Mouse (Mus musculus): Measurements from ENCODE around the gene Cst6.

Gene Cst6

DNA sequence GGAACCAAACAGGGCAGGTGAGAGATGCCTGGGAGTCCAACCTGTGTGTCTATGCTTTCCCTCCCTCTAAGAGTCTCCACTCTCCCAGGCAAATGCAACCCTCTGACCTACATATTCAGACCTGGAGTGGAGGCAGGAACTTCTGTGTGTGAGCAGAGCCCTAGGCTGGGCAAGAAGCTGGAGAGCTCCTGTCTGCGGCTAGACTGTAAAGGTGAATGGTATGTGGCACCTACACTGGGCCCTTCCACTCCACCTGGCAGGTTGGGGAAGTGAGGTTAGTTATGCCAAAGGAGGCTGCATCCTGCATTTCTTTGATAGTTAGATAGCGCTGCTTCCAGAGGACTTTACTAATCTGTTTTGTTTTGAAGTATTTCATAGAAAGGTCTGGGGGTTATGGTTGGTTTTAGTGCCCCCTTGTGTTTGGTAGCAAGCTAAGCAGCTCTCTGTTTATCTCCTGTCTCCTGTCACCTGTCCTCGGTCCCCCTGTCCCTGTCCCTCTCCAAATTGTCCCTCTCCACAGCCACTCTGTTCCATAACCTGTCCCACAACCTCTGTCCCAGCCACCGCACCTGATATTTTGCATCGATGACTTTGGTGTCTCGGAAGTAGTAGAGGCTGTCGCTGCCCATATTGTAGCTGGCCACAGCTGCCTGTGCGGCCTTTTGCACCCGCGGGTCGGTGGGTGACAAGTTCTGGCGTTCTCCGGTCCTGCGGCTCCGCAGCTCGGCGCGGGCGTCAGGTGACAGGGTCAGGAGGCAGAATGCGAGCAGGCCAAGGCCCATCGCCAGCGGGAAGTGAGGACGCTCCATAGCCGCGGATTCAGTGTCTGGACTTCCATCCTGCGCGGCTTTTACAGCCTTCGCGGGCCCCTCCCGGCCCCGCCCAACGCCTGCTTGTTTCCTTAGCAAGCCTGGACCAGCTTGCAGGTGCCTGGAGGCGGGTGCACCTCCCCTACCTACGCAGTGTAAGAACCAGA is 560 bp downstream of the Cst6 start:
- peak; percentile 45 for DNase-seq (ENCODE audit: extremely low spot score, low spot score)

DNA sequence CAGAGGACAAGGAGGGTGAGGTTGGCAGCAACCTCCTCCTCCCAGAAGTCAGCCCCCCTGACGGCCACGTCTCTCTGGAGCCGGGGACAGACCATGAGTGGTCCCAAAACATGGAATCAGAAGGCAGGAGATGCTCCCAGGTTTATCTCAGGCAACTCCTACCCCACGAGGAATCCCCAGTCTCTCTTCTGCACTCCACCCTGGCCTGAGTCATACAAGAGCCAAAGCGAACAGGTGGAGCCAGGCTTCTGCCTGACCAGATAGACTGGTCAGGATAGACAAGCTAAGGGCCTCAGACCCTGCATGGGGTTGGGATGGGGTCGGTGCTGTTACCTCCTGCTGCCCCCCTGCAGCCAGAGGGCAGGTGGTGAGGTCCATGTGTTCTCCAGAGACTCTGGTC is 1.3 kb downstream of the Cst6 start:
- DNase-seq (ENCODE audit: extremely low spot score, low spot score): no peak

DNA sequence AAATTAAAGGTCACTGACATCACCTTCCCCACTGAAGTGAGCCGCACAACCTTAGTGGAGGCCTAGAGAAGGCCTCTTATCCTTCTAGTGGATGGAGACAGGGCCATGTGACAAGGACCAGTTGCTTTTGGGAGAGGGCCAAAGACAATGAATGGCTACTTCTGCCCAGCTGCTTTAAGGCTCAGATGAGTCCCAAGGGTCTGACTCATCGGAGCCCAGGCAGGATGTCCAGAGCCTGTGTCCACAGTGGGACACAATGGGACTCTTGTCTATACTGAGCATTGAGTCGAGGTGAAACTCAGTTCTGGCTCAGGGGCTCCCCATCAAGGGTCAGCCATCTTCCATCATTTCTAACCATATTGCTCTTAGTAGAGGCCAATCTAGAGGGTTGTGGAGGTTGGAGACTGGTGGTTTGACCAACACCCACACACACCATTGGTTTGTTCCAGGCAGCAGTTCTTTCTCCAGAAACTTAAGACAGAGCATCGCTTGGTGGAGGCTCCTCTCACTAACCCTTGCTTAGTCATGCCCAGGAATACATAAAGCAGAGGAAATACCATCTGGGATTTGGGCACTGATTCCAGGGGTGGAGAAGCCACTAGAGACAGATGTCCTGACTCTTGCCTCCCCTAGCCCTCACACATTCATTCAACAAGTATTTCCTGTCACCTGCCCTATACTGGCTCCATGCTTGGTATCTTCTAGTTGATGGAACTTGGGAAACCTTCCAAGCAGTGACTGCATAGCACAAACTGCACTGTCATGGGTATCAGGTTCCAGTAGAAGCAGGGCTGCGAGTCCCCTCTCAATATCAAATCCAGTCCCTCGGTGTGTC is 3.9 kb downstream of the Cst6 start:
- no peak for DNase-seq (ENCODE audit: extremely low spot score, low spot score)

DNA sequence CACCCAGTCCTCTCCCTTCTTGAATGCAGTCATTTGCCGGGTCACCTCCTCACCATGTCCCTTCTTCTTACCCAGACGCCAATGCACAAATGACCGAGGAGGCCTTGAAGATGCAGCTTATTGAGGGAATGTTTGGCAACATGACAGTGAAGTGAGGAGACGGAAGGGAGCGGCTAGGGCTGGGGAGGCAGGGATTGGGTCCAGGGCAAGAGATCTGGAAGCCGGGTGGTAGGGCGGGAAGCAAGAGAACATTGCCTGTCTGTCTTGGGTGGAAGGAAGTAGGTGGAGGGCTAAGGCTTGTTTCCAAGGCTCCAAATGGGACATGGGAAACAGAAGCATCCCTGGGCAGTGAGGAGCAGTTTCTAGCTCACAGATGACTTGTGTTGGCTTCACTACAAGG is 8.0 kb downstream of the Cst6 start:
- DNase-seq (ENCODE audit: extremely low spot score, low spot score): no peak

DNA sequence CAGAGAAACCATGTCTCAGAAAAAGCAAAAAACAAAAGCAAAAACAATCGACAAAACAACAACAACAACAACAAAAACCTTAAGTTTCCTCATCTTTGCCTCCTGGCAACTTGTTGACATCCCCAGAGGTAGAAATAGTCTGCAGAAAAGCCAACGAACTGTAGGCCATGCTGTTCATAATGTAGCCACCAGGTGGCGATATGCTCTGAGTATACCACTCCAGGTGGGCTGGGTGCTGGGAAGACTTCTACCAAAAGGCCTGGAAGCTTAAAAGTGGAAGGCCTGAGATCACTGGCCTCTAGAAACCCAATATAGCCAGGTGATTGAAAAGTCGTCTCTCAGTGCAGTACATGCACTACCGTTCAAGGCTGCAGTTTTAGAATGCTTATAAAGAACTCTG is 11.4 kb downstream of the Cst6 start:
- peak; percentile 72 for DNase-seq (ENCODE audit: extremely low spot score, low spot score)

DNA sequence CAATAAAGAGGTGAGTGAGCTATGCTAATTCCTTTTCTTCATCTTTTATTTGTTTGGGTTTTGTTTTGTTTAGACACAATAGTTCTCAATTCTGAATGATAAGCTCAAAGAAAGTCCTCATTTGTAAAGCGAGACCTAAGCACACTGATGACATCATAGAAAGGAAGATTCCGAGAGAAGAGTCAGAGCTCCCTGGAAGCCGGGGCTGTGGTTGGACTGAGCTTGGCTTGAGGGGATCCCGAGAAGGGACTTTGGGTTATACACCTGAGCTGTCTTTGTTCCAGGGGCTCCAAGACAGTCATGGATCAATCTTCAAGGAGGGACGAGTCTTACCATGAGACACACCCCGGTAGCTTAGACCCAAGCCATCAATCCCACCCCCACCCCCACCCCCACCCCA is 13.9 kb downstream of the Cst6 start, which contains the start of gene Catsper1:
Gene Catsper1, plus strand, starts transcription at position 301 of the 400 bp plus-strand sequence.
- DNase-seq (ENCODE audit: extremely low spot score, low spot score): no peak

DNA sequence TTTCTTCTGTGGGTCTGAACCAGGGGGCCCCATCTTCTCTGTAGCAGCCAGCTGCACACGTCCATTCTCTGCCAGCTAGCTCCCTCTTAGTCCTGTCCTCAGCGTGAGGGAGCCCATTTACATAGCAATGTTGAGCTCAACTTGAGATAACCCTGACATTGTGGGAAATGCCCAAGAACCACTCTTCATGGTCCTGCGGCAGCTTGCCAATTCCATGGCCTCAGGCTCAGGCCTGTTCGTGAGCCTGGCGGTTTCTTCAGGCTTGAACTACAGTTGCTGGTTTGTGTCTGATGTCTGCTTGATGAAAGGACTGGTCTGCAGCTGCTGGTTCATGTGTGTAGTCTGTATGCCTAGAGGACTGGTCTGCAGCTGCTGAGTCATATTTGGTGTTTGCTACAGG is 14.6 kb downstream of the Cst6 start:
- DNase-seq (ENCODE audit: extremely low spot score, low spot score): no peak

DNA sequence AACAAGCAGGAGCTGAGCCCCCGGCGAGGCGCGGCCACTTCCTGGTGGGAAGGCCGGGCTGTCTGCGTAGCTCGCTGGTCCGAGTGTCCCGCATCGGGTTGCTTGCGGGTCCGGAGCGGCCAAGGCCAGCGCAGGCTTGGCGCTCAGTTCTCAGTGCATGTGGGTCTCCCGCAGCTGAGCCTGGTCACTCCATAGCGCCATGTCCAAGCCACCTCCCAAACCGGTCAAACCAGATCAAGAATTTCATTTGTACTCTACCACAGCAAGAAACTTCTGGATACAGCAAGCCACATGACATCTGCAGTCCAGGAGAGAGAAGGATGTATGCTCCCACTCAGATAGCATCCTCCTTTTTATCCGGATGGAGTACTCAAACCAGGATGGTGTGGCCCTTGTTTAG is 21.4 kb downstream of the Cst6 start:
- DNase-seq (ENCODE audit: extremely low spot score, low spot score): no peak

DNA sequence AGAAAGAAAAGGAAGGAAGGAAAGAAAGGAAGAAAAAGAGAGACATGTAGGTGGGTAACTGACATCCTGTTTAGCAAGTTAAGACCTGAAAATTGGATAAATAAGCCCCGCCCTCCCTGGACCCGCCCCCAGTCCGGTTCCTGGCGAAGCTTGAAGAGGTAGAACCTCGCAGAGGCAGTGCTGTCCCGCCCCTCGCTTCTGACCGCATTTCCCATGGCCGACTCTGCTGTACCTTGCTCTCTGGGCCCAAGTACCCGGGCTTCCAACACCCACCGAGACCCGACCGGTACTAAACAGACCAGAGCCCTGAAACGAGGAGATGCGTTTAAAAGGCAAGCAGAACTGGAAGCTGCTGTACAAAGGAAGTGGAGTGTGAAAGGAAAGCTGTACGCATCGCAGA is 25.6 kb downstream of the Cst6 start:
- DNase-seq (ENCODE audit: extremely low spot score, low spot score): no peak

DNA sequence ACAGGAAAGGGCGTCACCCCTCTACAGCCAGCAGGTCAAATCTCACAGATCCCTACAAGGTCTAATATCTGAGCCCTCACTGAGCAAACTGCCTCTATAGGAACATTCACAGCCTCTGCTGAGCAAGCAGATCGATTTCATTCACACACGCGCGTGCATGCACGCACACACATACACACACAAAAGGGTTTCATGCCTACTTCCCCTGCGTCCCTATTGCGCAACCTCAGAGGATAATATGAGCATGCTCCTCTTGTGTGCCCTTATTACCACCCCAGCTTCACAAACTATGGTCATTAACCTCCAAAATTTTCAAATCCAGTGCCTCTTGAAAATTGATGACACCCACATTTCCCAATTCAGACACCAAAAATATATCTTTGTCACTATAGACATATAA is 36.2 kb downstream of the Cst6 start:
- DNase-seq (ENCODE audit: extremely low spot score, low spot score): no peak

DNA sequence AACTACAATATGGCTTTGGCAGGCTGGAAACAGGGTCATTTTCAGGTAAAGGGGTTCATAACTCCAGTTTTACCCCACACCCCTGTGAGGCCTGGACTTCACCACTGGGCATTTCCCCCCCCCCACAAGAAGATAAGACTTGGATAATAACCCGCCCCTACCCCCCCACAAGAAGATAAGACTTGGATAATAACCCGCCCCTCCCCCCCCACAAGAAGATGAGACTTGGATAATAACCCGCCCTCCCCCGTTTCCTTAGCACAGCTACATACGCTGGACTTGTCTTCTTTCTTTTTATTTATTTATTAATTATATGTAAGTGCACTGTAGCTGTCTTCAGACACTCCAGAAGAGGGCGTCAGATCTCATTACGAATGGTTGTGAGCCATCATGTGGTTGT is 40.3 kb downstream of the Cst6 start:
- no peak for DNase-seq (ENCODE audit: extremely low spot score, low spot score)

DNA sequence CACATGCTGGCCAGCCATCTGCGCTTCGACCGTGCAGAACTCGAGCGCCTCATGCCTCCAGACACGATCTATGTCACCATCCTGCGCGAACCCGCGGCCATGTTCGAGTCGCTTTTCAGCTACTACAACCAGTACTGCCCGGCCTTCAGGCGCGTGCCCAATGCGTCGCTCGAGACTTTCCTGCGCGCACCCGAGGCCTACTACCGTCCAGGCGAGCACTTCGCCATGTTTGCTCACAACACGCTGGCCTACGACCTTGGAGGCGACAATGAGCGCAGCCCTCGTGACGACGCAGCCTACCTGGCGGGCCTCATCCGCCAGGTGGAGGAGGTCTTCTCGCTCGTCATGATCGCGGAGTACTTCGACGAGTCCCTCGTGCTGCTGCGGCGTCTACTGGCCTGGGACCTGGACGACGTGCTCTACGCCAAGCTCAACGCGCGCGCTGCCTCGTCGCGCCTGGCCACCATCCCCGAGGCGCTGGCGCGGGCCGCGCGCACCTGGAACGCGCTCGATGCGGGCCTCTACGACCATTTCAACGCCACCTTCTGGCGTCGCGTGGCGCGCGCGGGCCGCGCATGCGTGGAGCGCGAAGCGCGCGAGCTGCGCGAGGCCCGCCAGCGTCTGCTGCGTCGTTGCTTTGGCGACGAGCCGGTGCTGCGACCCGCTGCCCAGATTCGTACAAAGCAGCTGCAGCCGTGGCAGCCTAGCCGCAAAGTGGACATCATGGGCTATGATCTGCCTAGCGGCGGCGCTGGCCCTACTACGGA is 42.2 kb downstream of the Cst6 start:
- DNase-seq (ENCODE audit: extremely low spot score, low spot score): peak; percentile 29

DNA sequence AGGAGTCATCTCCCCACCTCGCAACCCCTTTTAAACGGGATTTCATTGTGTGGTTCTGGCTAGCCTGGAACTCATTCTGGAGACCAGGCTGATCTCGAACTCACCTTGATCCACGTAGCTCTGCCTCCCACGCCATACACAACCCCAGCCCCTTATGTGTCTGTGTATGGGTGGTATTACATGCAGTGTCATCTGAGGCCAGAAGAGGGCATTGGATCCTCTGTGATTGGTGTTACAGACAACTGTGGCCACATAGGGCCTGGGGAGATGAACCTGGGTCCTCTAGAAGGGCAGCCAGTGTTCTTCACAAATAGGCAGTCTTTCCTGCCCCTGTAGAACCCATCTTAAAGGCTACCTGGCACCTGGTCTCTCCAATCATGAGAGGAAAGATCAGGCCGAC is 43.1 kb downstream of the Cst6 start:
- DNase-seq (ENCODE audit: extremely low spot score, low spot score): no peak

DNA sequence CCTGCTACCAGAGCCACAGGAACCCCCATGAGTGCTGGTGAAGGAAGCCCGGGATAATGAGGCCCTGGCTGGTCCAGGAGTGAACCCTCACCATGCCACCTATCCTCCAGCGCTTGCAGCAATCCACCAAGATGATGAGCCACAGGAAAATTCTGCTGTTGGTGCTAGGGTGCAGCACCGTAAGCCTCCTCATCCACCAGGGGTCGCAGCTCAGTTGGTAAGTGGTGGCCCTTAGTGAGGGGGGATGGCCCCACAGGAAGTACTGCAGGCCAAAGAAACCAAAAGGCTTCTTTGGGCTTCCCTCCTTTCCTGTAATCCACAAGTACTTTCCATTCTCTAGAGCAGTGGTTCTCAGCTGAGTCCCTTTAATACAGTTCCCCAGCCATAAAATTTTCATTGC is 46.9 kb downstream of the Cst6 start:
- DNase-seq (ENCODE audit: extremely low spot score, low spot score): peak; percentile 39

DNA sequence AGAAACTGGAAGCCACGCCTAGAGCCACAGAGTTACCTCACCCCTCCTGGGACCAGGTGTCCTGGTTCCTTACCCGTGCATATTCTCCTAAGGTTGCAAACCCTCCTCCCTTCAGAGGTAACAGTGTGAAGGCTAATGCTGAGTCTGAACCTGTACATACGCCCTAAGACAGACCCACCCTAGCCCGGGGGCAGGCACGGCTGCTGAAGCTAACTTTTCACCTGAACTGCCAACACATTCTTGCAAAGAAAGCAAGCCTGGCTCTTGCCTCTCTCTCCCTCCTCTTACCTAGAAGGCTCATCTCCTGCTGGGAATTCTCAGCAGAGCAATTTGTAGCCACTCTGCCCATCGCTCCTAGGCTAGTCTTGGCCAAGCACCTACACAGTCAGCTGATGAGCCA is 48.8 kb downstream of the Cst6 start:
- no peak for DNase-seq (ENCODE audit: extremely low spot score, low spot score)

DNA sequence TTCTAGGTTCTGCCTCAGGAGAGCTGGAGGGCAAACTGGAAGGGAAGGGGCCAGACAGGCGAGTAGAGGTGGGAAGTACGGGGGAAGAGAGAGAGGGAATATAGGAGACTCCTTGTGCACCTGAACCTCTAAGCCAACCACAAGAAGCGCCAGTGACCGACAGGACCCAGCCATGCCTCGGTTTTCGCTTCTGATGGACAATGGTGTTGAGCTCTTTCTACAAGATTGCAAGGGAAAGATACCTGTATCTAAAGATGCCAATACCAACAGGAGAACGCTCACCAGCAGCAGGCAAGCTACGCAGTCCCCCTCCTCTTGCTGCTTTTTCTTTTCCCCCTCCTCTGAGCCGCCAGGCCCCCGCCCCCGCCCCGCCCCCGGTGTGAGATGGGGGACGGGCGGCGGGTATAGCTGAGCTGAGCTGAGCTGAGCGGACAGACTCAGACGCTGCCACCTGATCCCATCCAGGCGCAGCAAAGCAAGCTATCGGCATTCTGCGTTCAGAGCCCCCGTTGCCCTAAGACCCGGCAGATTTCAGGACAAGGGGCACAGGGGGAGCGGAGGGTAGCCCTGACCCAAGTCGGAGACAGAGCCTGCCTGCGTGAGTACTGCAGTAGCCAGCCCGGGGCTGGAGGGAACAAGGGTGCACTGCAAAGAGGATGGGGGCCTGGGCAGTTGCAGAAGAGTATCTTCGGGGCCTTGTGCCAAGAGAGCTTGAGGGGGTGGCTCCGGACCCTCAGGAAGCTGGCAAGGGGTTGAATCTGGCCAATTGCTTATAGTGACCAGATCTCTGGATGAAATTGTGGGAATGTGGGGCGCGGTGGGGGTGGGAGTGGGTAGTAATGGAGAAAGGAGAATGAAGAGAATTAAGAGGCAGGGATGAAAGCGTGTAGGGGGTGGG is 51.2 kb downstream of the Cst6 start, which contains the start of gene Gal3st3:
Gene Gal3st3, plus strand, starts transcription at position 429 of the 898 bp plus-strand sequence.
- peak; percentile 62 for DNase-seq (ENCODE audit: extremely low spot score, low spot score)

DNA sequence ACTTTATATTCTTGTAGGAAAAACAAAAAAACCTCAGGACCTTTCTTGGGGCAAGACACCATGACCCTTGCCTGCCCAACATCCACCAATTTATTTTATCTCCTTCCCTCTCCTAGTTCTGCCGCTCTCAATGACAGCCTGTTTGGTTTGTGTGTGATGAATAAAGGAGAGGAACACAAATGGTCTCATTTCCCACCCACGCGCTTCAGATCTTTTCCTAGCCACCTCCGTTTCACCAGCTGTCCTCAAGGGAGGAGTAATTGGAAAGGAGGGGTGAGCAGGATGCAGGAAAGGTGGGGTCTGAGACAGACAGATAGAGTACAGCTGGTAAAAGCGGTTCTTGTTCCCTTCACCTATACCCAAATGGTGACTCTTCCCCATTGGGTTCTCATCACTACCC is 52.7 kb downstream of the Cst6 start:
- no peak for DNase-seq (ENCODE audit: extremely low spot score, low spot score)

DNA sequence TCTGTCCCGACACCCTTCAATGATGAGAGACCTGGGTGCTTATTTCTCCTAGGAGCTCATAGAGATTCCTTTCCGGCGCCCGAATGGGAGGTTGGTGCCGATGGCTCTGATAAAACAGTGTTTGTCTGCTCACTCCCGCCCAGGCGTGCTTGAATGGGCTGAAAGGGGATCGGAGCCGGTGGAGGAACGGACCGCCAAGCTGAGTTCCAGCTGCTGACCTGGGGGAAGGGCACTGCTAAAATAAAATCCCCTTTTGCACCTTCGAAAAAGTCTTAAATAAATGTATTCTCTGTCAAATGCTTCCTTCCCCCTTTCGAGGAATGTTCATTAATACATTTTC is 53.7 kb downstream of the Cst6 start:
- no peak for DNase-seq (ENCODE audit: extremely low spot score, low spot score)

DNA sequence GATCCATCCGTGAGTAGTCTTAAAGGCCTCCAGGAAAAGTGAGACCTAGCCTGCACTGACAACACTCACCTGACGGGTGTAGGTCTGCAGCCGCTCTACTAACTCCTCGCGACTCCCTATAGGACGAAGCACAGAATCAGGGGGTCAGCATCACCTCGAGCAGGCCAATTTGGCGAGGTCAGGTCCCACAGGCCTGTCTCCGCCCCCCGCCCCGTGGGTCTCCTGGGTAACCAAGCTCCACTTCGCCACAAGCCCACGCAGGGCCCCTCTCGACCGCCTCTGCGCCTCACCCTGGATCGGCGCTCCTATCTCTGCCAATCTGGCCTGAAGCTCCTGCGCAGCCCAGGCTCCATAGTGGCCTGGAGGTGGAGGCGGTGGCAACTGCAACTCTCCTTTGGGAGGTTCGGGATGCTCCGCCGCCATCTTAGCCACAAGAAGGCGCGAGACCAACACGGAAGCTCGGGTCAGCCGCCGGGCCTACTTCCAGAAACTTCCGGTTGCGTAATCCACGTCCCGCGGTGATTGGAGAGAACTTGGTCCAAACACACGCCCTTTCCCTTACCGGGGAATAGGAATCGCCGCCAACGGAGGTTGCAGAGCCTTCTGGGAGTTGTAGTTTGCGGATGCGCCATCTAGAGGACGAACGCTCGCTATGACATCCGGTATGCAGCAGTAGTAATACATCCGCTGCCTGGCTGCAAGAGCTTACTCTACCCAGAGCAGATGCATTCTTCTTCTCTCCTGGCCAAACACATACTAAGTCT is 54.2 kb downstream of the Cst6 start, which contains the start of gene Sf3b2:
Gene Sf3b2, minus strand, starts transcription at position 484 of the 764 bp plus-strand sequence.
- DNase-seq (ENCODE audit: extremely low spot score, low spot score): peak; percentile 97
